Mouse (Mus musculus): ENCODE measurements around the gene Nrip1. TPM values are rescaled to one million over a fixed set of nuclear protein-coding genes. Genes with fewer than 3 reads are reported as not detected.

The Nrip1 gene
- total and polyA plus RNA-seq, 2 experiments from 2014 or later = 26.5 to 30.0 TPM

DNA sequence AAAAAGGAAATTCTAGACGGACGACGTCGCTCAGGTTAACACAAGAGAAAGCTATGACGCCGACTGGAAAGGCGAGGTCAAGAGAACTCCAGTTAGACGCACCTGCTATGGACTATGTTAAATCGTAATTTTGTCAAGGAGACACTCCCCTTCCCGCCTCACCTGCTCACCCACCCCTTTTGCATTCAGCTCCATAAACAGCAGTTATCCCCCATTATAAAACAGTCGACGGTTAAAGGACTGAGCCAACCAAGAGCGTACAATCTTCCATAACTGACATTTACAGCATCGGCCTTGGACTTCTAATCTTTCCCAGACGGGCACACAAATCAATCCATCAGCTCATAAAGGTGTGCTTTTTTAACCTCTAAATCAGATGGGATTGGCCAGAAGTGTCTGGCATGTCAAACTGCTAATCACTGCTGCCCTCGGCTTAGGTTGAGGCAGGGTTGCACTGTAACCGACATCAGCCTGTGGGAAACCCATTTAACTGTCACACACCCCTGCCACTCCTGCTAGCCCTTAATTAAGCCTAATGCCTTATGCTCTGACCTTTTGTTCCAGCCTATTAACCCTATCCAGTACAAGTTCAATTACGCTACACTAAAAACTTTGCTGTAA lies 15.4 kb downstream of the Nrip1 start:
- Histone ChIP-seq H3K4me2 (ENCODE audit: low read depth, low read length) (no peak overlapping the region), H3K4me3 (ENCODE audit: low read length) (no peak overlapping the region), H3K4me1 (ENCODE audit: insufficient read depth, low read length) (no peaks in the 10 kb centered on the region), H3K27ac (no peak overlapping the region), H3K9me3 (ENCODE audit: low read length) (no peaks in the 10 kb centered on the region), H3K9ac (replicated peaks; ENCODE audit: low read length) (no peak overlapping the region), H3K27me3 (ENCODE audit: insufficient read depth, low read length) (no peaks in the 10 kb centered on the region), H3K36me3 (ENCODE audit: insufficient read depth, low read length) (no peaks in the 10 kb centered on the region)
- 82% methylated on average over 18 of the region's 18 CpGs for WGBS
- DNase-seq (ENCODE audit: low spot score) (no peak), ATAC-seq (no peak)
- TF ChIP-seq CTCF (IDR thresholded peaks at IDR 0.05; ENCODE audit: low read depth) = no peak

DNA sequence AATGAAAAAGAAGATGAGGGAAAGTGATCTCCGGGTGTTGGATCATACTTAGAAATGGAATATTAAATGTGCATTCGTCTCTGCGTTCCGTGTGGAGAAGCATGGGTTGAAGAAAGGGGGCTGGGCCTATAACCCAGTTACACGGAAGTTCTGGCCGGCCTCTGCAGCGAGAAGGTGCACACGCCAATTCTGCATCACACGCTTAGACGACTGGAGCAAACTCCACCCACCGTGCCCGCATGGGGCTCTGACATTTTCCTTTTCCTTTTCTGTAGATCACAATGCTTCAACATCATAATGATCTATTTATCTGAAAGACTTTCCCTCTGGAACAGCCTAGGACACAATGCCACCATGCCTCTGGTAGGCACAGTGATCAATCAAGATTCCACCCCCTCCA lies 16.5 kb downstream of the Nrip1 start:
- H3K36me3 ChIP-seq (ENCODE audit: insufficient read depth, low read length) = no peaks in the 10 kb centered on the region
- DNase-seq (ENCODE audit: low spot score) = no peak
- H3K4me1 ChIP-seq (ENCODE audit: insufficient read depth, low read length) = no peaks in the 10 kb centered on the region
- H3K4me2 ChIP-seq (ENCODE audit: low read depth, low read length) = no peak overlapping the region
- 90% methylated on average over 12 of the region's 12 CpGs for WGBS
- H3K27me3 ChIP-seq (ENCODE audit: insufficient read depth, low read length) = no peaks in the 10 kb centered on the region
- H3K4me3 ChIP-seq (ENCODE audit: low read length) = no peak overlapping the region
- no peak overlapping the region for H3K27ac ChIP-seq
- TF ChIP-seq CTCF (IDR thresholded peaks at IDR 0.05; ENCODE audit: low read depth) = no peak
- no peaks in the 10 kb centered on the region for H3K9me3 ChIP-seq (ENCODE audit: low read length)
- no peak for ATAC-seq
- H3K9ac ChIP-seq (replicated peaks; ENCODE audit: low read length) = no peak overlapping the region

DNA sequence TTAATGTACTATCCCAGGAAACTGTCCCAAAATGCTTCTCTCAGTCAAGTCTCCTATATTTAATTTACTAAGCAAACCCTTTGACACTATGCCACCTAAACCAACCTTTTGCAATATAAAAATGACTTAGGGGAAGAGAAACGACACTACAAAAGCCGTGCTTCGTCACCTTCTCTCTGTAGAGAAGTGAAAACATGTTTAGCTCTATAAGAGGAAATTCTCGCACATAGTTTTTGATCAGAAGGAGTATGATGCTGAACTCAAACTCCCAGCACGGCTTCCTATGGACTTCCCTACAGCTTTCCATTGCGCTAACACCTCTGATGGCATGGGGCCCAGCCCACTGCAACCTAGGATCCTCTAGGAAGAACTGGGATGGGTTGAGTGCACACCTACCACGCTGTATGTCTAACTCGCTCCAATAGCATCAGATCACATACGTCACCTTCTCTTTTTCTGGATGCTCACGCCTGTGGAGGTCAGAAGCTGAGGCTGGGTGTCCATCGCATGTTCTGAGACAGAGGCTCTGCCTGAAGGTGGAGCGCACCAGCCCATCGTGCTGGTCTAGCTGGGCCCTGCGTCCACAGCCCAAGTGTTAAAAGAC lies 17.6 kb downstream of the Nrip1 start:
- Histone ChIP-seq H3K4me3 (ENCODE audit: low read length) (no peak overlapping the region), H3K9me3 (ENCODE audit: low read length) (no peaks in the 10 kb centered on the region), H3K9ac (replicated peaks; ENCODE audit: low read length) (no peak overlapping the region), H3K27me3 (ENCODE audit: insufficient read depth, low read length) (no peaks in the 10 kb centered on the region), H3K4me1 (ENCODE audit: insufficient read depth, low read length) (no peaks in the 10 kb centered on the region), H3K36me3 (ENCODE audit: insufficient read depth, low read length) (no peaks in the 10 kb centered on the region), H3K4me2 (ENCODE audit: low read depth, low read length) (no peak overlapping the region), H3K27ac (no peak overlapping the region)
- DNase-seq (ENCODE audit: low spot score) (no peak), ATAC-seq (no peak)
- 94% methylated on average over 14 of the region's 14 CpGs for WGBS
- TF ChIP-seq CTCF (IDR thresholded peaks at IDR 0.05; ENCODE audit: low read depth) = no peak

DNA sequence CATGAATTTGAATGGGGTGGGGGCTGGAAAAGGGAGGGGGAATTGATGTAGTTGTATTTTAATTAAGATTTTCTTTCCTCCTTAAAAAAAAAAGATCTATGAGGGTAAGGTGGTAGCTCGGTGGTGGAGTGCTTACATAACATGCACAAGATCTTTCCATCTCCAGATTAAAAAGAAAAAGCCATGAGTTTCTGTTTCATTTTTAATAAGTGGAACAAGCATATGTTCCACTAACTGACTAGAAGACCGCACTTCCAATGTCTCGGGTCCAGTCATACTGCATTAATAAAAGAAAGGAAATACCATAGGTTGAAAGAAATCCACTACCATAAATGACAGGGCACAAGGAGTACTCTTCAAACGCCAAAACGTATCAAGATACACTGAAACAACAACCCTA lies 18.4 kb downstream of the Nrip1 start:
- TF ChIP-seq CTCF (IDR thresholded peaks at IDR 0.05; ENCODE audit: low read depth) = no peak
- ATAC-seq = no peak
- 88% methylated on average over 5 of the region's 5 CpGs for WGBS

DNA sequence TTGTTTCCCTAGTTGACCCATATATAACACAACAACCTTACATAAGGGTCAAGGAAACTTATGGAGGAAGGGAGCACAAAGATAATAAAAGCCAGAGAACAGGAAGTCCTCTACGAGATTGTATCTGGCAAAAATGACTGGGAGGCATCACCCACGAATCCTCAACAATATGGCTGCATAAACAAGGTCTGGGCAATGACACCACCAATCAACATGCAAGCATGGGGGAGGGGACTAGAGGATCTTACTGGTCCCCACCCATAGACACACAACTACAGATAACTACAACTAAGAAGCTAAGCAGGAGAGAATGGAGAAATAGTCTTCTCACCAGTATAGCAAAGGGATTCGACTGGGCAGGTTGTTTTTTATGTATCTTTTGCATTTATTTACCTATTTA lies 18.8 kb downstream of the Nrip1 start:
- H3K9me3 ChIP-seq (ENCODE audit: low read length) = no peaks in the 10 kb centered on the region
- no peaks in the 10 kb centered on the region for H3K4me1 ChIP-seq (ENCODE audit: insufficient read depth, low read length)
- peaks cover 4% of the 10 kb centered on the region; the same call in 1 of the 2 replicates for H3K36me3 ChIP-seq (ENCODE audit: insufficient read depth, low read length)
- WGBS = 80% methylated on average over 3 of the region's 3 CpGs
- no peak overlapping the region for H3K9ac ChIP-seq (replicated peaks; ENCODE audit: low read length)
- ATAC-seq (no peak), DNase-seq (ENCODE audit: low spot score) (no peak)
- no peak for TF ChIP-seq CTCF (IDR thresholded peaks at IDR 0.05; ENCODE audit: low read depth)
- H3K27me3 ChIP-seq (ENCODE audit: insufficient read depth, low read length) = no peaks in the 10 kb centered on the region
- no peak overlapping the region for H3K27ac ChIP-seq
- no peak overlapping the region for H3K4me2 ChIP-seq (ENCODE audit: low read depth, low read length)
- H3K4me3 ChIP-seq (ENCODE audit: low read length) = no peak overlapping the region

More for the DNA sequence above, 18.4 kb downstream of the Nrip1 start:
- no peak for DNase-seq (ENCODE audit: low spot score)
- no peak overlapping the region for H3K9ac ChIP-seq (replicated peaks; ENCODE audit: low read length)
- H3K9me3 ChIP-seq (ENCODE audit: low read length) = no peaks in the 10 kb centered on the region
- H3K27me3 ChIP-seq (ENCODE audit: insufficient read depth, low read length) = no peaks in the 10 kb centered on the region
- H3K4me2 ChIP-seq (ENCODE audit: low read depth, low read length) = no peak overlapping the region
- no peak overlapping the region for H3K4me3 ChIP-seq (ENCODE audit: low read length)
- no peaks in the 10 kb centered on the region for H3K4me1 ChIP-seq (ENCODE audit: insufficient read depth, low read length)
- no peak overlapping the region for H3K27ac ChIP-seq
- H3K36me3 ChIP-seq (ENCODE audit: insufficient read depth, low read length) = peaks cover 4% of the 10 kb centered on the region; the same call in 1 of the 2 replicates

DNA sequence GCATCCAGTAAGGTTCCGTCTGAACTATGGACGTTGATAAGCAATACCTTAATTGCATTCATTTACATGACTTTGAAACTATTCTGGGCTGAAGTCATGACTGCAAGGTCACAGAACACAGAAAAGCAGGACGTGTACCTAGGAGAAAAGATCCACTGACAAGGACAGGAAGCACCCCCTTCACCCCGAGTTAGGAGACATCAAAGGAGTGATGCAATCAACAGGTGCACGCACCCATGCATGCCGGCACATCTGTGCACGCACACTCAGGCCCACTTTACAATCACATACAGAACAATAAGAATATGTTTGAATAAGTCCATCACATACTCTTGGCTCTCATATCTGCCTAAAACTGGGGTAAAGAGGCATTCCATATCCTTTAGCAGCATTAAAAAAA lies 19.3 kb downstream of the Nrip1 start:
- ATAC-seq (no peak), DNase-seq (ENCODE audit: low spot score) (no peak)
- H3K4me1 ChIP-seq (ENCODE audit: insufficient read depth, low read length) = no peaks in the 10 kb centered on the region
- H3K9me3 ChIP-seq (ENCODE audit: low read length) = no peaks in the 10 kb centered on the region
- 83% methylated on average over 7 of the region's 7 CpGs for WGBS
- H3K27me3 ChIP-seq (ENCODE audit: insufficient read depth, low read length) = no peaks in the 10 kb centered on the region
- H3K36me3 ChIP-seq (ENCODE audit: insufficient read depth, low read length) = peaks cover 8% of the 10 kb centered on the region; the same call in 1 of the 2 replicates
- no peak overlapping the region for H3K27ac ChIP-seq
- H3K9ac ChIP-seq (replicated peaks; ENCODE audit: low read length) = no peak overlapping the region
- H3K4me3 ChIP-seq (ENCODE audit: low read length) = no peak overlapping the region
- TF ChIP-seq CTCF (IDR thresholded peaks at IDR 0.05; ENCODE audit: low read depth) = no peak
- H3K4me2 ChIP-seq (ENCODE audit: low read depth, low read length) = no peak overlapping the region

DNA sequence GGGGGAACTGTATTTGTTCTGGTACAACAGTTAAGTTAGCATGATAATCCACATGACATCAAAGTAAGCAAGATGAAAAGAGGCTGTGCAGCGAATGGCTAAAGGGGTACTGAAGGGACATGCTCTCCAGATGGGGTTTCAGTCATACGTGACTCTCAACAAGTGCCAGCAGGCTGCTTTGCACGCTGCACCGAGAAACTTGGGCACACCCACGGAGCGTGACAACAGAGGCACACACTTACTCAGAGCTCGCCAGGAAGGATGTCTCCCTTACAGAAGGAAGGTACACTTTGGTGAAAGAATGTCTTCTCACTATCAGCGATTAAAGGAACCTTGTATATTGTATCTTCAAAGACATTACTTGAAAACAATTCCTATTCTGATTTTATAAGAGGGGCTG lies 22.7 kb downstream of the Nrip1 start:
- H3K4me1 ChIP-seq (ENCODE audit: insufficient read depth, low read length) = no peaks in the 10 kb centered on the region
- H3K27me3 ChIP-seq (ENCODE audit: insufficient read depth, low read length) = no peaks in the 10 kb centered on the region
- no peak overlapping the region for H3K4me3 ChIP-seq (ENCODE audit: low read length)
- 73% methylated on average over 8 of the region's 8 CpGs for WGBS
- H3K4me2 ChIP-seq (ENCODE audit: low read depth, low read length) = no peak overlapping the region
- ATAC-seq (no peak), DNase-seq (ENCODE audit: low spot score) (no peak)
- no peak overlapping the region for H3K27ac ChIP-seq
- no peaks in the 10 kb centered on the region for H3K9me3 ChIP-seq (ENCODE audit: low read length)
- no peak overlapping the region for H3K9ac ChIP-seq (replicated peaks; ENCODE audit: low read length)
- H3K36me3 ChIP-seq (ENCODE audit: insufficient read depth, low read length) = peaks cover 8% of the 10 kb centered on the region; the same call in 1 of the 2 replicates
- TF ChIP-seq CTCF (IDR thresholded peaks at IDR 0.05; ENCODE audit: low read depth) = no peak
